Mouse (Mus musculus) stomach, postnatal 0 days (tissue): ENCODE measurements at regions not wholly inside any gene's neighbourhood (a gene's known extent, or its start where the extent isn't known, plus 50 kb on each side); places are given as distances from the start of the nearest gene placed in this dataset.

Experiments
- CTCF ChIP-seq: IDR thresholded peaks from 2 replicates; pipeline ENCODE4 v1.5.1; 2016; ENCODE audit warnings: antibody characterized with exemption, low read depth, mild to moderate bottlenecking, moderate library complexity
- EP300 ChIP-seq: optimal IDR thresholded peaks from 2 replicates; pipeline ENCODE3; 2016; ENCODE audit warnings: antibody characterized with exemption

DNA sequence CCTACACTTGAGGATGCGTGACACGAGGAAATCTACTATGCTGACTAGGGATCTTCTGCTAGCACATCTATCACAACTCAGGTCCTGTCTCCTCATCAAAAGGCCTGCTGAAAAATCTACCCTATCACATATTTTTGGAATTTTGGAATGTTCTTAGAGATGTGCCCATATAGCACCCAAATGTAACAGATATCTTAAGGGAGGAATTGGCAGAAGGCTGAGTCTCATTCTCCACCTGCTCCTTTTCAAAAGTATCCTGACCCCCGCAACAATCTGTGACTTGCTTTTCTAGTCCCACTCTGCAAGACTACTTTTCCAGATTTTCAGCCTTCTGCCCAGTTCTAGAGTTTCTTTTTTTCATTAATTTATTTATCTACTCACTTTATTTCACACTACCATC, 118.4 kb upstream of the Actbl2 start:
- no peak for TF ChIP-seq CTCF
- no peak for TF ChIP-seq EP300
